Mouse (Mus musculus) G1E (cell line): ENCODE measurements around the gene Rplp1.

ENCODE experiments used
- CTCF ChIP-seq: IDR thresholded peaks from 2 replicates; pipeline ENCODE4 v1.5.1; 2012; ENCODE audit warnings: low read depth, low read length, inconsistent platforms, mixed read lengths
- GATA1 ChIP-seq: IDR thresholded peaks from 2 replicates; pipeline ENCODE4 v1.6.1; 2012; ENCODE audit warnings: borderline replicate concordance, low read length, inconsistent platforms, mixed read lengths
- TAL1 ChIP-seq: conservative IDR thresholded peaks from 2 replicates; pipeline ENCODE4 v1.6.1; 2012; ENCODE audit warnings: low read depth, low read length, inconsistent platforms, mixed read lengths

- TF ChIP-seq CTCF = no peak
- TF ChIP-seq TAL1 = no peak
- TF ChIP-seq GATA1 = no peak
Observed at GRCm38 (mm10) chr9:61961181-61961580, 46.8 kb upstream of the Rplp1 start.
